Mouse (Mus musculus): ENCODE measurements around the gene Rcbtb1. TPM values are rescaled to one million over a fixed set of nuclear protein-coding genes. Genes with fewer than 3 reads are reported as not detected.

Gene Rcbtb1
- 27.0 and 32.6 TPM in 2 replicates for polyA plus RNA-seq (2015; fragmentation: Nextera tagmentation; extraction: Ambion mirVana)

GRCm38 (mm10) chr14:59200711-59201603 lies at the start of gene Rcbtb1:
Rcbtb1 (plus strand) TSS chr14:59201209.

GRCm38 (mm10) chr14:59178649-59179048 lies 22.4 kb upstream of the Rcbtb1 start, which contains the start of gene Gm5142:
Gm5142 (minus strand) TSS chr14:59178749.

GRCm38 (mm10) chr14:59260056-59260455 lies 59.0 kb downstream of the Rcbtb1 start, which contains the start of gene Gm6904:
Gm6904 (minus strand) TSS chr14:59260216.

Other genes starting within 250 kb of the Rcbtb1 start
- not detected in 2 replicates for gene 1700129C05Rik, start 58.3 kb upstream of the Rcbtb1 start, polyA plus RNA-seq (2015; fragmentation: Nextera tagmentation; extraction: Ambion mirVana)
- not detected in 2 replicates for gene Gm5142, start 22.5 kb upstream of the Rcbtb1 start, polyA plus RNA-seq (2015; fragmentation: Nextera tagmentation; extraction: Ambion mirVana)
- 0.18 and 0.54 TPM in 2 replicates for gene Gm6904, start 59.0 kb downstream of the Rcbtb1 start, polyA plus RNA-seq (2015; fragmentation: Nextera tagmentation; extraction: Ambion mirVana)
- gene Phf11a, start 96.3 kb downstream of the Rcbtb1 start, polyA plus RNA-seq (2015; fragmentation: Nextera tagmentation; extraction: Ambion mirVana): 0.39 and 0.51 TPM in 2 replicates
- 2.2 and 2.7 TPM in 2 replicates for gene Phf11b, start 140.1 kb downstream of the Rcbtb1 start, polyA plus RNA-seq (2015; fragmentation: Nextera tagmentation; extraction: Ambion mirVana)
- gene Phf11d, start 164.3 kb downstream of the Rcbtb1 start, polyA plus RNA-seq (2015; fragmentation: Nextera tagmentation; extraction: Ambion mirVana): 6.9 and 8.3 TPM in 2 replicates
- 0.29 and 0.41 TPM in 2 replicates for gene Phf11c, start 194.2 kb downstream of the Rcbtb1 start, polyA plus RNA-seq (2015; fragmentation: Nextera tagmentation; extraction: Ambion mirVana)
- 5.8 and 7.2 TPM in 2 replicates for gene Setdb2, start 239.7 kb downstream of the Rcbtb1 start, polyA plus RNA-seq (2015; fragmentation: Nextera tagmentation; extraction: Ambion mirVana)
- gene Cab39l, start 239.8 kb downstream of the Rcbtb1 start, polyA plus RNA-seq (2015; fragmentation: Nextera tagmentation; extraction: Ambion mirVana): 25.6 and 30.3 TPM in 2 replicates

All from adrenal gland, postnatal 0 days (tissue).